Mouse (Mus musculus): ENCODE data around the gene Acads. TPM values are rescaled to one million over a fixed set of nuclear protein-coding genes. Genes with fewer than 3 reads are reported as not detected.
A peak's percentile ranks its signal among the peaks of the same experiment; 100 is the strongest.

Acads gene
- polyA plus RNA-seq, 1 experiment from 2014 or later = 30.1 TPM

DNA sequence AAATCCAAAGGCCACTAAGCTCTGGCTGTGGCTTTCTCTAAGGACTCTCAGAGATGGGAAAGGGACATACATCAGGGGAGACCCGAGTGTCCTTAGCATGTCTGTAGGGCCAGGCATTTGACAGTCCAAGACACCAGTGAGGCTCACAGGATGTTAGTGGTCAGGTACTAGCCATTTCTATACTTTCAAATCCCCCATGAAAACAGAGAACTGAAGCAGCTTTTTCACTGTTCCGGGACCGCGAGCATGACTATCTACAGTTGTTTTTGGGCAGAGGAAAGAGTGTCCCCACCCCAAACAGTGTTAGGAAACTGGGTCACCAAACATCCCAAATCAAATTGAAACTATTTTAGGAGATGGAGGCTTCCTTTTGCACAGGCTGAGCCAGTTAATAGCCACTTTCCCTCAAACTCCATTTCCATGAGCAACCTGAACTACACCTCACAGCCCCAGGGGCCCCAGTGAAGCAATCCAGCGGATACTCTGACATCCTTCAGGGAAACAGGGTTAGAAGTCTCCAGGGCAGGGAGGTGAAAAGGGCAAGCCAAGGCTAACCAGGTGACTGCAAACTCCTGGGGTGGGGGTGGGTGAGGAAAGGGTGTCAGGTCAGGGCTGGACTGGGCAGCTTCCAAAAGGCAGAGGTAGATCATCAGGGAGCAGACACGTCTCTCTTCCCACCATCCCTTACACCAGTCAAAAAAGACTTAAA, 14.4 kb upstream of the Acads start:
- H3K27ac ChIP-seq (ENCODE audit: low read depth, low read length) = no peak overlapping the region
- H3K4me1 ChIP-seq (replicated peaks; ENCODE audit: control insufficient read depth, insufficient read depth, low read length) = peaks cover 5% of the 10 kb centered on the region; the same call in 1 of the 2 replicates
- H3K9me3 ChIP-seq (ENCODE audit: control insufficient read depth, low read length) = no peaks in the 10 kb centered on the region
- WGBS = 62% methylated on average over 6 of the region's 6 CpGs
- no peak for DNase-seq (ENCODE audit: low spot score)
- no peaks in the 10 kb centered on the region for H3K27me3 ChIP-seq (ENCODE audit: control insufficient read depth, insufficient read depth, low read length)
- no peak for ATAC-seq (replicated peaks; ENCODE audit: low FRiP score)
- H3K36me3 ChIP-seq (ENCODE audit: control insufficient read depth, insufficient read depth, low read length) = peaks cover 2% of the 10 kb centered on the region; the same call in 1 of the 2 replicates
- peak overlapping the region; percentile 88 for H3K9ac ChIP-seq (ENCODE audit: low read length)
- H3K4me2 ChIP-seq (ENCODE audit: low read depth, low read length, severe bottlenecking) = peak overlapping the region; percentile 87
- peak overlapping the region; percentile 98 for H3K4me3 ChIP-seq (ENCODE audit: low read depth, low read length)

DNA sequence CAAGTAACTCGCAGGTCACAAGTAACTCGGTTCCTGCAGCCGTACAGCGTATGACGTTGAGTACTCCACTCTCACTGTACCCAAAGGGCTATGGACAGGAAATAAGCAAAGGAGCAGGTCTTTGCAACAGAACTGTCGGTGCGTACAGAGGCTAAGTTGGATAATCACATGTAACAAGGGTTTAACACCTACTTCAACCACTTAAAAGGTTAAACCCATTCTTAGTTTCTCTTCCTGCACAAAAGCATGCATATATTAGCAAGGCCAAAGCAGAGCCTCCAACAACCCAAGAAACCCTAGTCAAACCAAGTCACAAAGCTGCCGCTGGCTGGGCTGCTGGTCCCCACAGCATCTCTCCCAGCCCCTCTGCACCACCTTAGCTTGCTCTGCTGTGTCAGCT, 13.3 kb upstream of the Acads start:
- no peak for DNase-seq (ENCODE audit: low spot score)
- H3K9ac ChIP-seq (ENCODE audit: low read length) = no peak overlapping the region

DNA sequence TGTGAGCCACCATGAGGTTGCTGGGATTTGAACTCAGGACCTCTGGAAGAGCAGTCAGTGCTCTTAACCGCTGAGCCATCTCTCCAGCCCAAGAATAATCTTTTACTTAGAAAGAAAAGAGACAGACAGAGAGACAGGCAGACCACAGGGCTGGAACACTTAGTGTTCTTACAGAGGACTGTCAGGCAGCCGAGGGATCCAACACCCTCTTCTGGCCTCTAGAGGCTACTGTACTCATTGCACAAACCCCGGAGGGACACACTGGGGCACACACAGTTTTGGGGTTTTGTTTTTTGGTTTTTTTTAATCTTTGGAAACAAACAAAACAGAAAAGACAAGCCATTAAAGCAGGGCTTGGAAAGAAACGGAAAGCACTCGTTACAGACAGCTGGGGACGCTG, 10.2 kb upstream of the Acads start:
- Histone ChIP-seq H3K36me3 (ENCODE audit: control insufficient read depth, insufficient read depth, low read length) (peaks cover 7% of the 10 kb centered on the region; the same call in 1 of the 2 replicates), H3K4me3 (ENCODE audit: low read depth, low read length) (no peak overlapping the region), H3K4me2 (ENCODE audit: low read depth, low read length, severe bottlenecking) (no peak overlapping the region), H3K9ac (ENCODE audit: low read length) (no peak overlapping the region), H3K27me3 (ENCODE audit: control insufficient read depth, insufficient read depth, low read length) (no peaks in the 10 kb centered on the region), H3K4me1 (replicated peaks; ENCODE audit: control insufficient read depth, insufficient read depth, low read length) (peaks cover 5% of the 10 kb centered on the region; the same call in 1 of the 2 replicates), H3K27ac (ENCODE audit: low read depth, low read length) (no peak overlapping the region), H3K9me3 (ENCODE audit: control insufficient read depth, low read length) (no peaks in the 10 kb centered on the region)
- DNase-seq (ENCODE audit: low spot score) (no peak), ATAC-seq (replicated peaks; ENCODE audit: low FRiP score) (no peak)
- WGBS = 84% methylated on average over 6 of the region's 6 CpGs

More for the DNA sequence above, 13.3 kb upstream of the Acads start:
- H3K4me3 ChIP-seq (ENCODE audit: low read depth, low read length) = no peak overlapping the region
- H3K27ac ChIP-seq (ENCODE audit: low read depth, low read length) = no peak overlapping the region
- H3K9me3 ChIP-seq (ENCODE audit: control insufficient read depth, low read length) = no peaks in the 10 kb centered on the region
- 89% methylated on average over 8 of the region's 8 CpGs for WGBS
- no peak for ATAC-seq (replicated peaks; ENCODE audit: low FRiP score)
- peaks cover 7% of the 10 kb centered on the region; the same call in 1 of the 2 replicates for H3K36me3 ChIP-seq (ENCODE audit: control insufficient read depth, insufficient read depth, low read length)
- H3K27me3 ChIP-seq (ENCODE audit: control insufficient read depth, insufficient read depth, low read length) = no peaks in the 10 kb centered on the region
- H3K4me1 ChIP-seq (replicated peaks; ENCODE audit: control insufficient read depth, insufficient read depth, low read length) = peaks cover 5% of the 10 kb centered on the region; the same call in 1 of the 2 replicates
- 0 out of 2 replicates have a peak overlapping the region, but pooled peaks have one; percentile 15 for H3K4me2 ChIP-seq (ENCODE audit: low read depth, low read length, severe bottlenecking)

DNA sequence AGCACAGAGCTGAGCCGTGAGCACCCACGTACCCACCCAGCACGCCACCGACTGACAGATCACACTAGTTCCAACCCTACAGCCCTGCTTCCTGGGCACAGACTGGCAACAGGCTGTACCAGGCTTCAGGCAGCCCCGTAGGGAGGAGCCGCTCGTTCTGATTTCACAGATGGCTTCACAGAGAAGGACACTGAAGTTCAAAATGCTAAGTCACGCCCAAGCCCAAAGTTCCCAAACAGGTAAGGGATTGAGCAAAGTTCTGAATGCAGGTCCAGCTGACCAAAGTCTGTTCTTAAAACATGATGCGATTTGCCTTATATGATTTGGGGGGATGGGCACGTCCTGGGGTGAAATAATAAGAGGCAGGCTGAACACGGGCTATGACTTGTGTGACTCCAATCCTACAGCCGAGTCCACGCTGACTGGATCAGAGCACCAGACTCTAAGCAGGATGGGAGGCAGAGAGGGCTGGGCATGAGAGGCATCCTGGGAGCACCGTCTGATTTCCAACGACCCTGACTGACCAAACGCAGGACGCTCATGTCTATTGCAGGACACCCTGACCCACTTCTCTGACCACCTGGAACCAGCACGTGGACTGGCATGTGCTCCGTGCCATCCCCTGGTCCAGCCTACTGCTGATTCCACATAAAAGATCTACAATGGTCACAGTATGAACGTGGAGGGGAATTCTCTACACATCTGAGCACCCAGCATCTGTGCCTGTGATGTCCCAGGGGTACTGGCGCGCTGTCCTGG, 8.5 kb upstream of the Acads start:
- Histone ChIP-seq H3K36me3 (ENCODE audit: control insufficient read depth, insufficient read depth, low read length) (peaks cover 7% of the 10 kb centered on the region; the same call in 1 of the 2 replicates), H3K4me2 (ENCODE audit: low read depth, low read length, severe bottlenecking) (no peak overlapping the region), H3K27ac (ENCODE audit: low read depth, low read length) (no peak overlapping the region)

DNA sequence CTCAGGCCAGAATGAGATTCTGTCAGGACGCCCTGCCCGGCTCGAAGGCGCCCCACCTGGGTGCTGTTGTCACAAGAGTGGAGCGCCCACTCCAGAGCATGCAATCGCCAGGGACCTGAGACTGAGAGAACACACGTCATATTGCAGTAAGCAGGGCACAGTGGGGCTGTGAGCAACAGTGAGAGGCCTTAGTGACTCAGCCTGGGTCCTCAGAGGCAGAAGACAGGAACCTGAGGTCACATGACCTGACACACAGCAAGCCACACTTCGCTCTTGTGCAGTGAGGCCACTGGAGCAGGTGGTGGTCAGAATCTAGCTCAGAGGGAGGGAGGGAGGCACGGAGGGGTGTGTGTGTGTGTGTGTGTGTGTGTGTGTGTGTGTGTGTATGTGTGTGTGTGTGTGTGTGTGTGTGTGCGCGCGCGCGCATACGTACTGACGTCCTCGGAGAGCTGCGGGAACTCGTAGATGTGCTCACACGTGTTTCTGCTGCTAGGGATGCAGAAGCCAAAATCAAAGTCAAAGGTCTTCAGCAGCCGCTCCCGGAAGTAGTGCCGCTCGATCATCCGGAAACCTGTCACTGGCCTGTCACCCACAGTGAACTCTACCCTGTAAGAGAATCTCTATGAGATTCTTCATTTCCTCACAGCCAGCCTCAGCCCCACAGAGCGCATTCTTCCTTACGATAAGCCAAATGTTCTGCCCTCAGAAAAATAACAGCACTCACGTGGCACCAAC, 7.6 kb upstream of the Acads start:
- 91% methylated on average over 28 of the region's 28 CpGs for WGBS
- H3K9ac ChIP-seq (ENCODE audit: low read length) = no peak overlapping the region
- H3K9me3 ChIP-seq (ENCODE audit: control insufficient read depth, low read length) = no peaks in the 10 kb centered on the region
- ATAC-seq (replicated peaks; ENCODE audit: low FRiP score) (no peak), DNase-seq (ENCODE audit: low spot score) (no peak)
- no peak overlapping the region for H3K4me3 ChIP-seq (ENCODE audit: low read depth, low read length)
- no peaks in the 10 kb centered on the region for H3K27me3 ChIP-seq (ENCODE audit: control insufficient read depth, insufficient read depth, low read length)
- no peaks in the 10 kb centered on the region for H3K4me1 ChIP-seq (replicated peaks; ENCODE audit: control insufficient read depth, insufficient read depth, low read length)
- no peak overlapping the region for H3K27ac ChIP-seq (ENCODE audit: low read depth, low read length)
- peaks cover 7% of the 10 kb centered on the region; the same call in 1 of the 2 replicates for H3K36me3 ChIP-seq (ENCODE audit: control insufficient read depth, insufficient read depth, low read length)
- no peak overlapping the region for H3K4me2 ChIP-seq (ENCODE audit: low read depth, low read length, severe bottlenecking)

More for the DNA sequence above, 8.5 kb upstream of the Acads start:
- no peaks in the 10 kb centered on the region for H3K9me3 ChIP-seq (ENCODE audit: control insufficient read depth, low read length)
- no peak overlapping the region for H3K4me3 ChIP-seq (ENCODE audit: low read depth, low read length)
- WGBS = 93% methylated on average over 22 of the region's 22 CpGs
- no peak overlapping the region for H3K9ac ChIP-seq (ENCODE audit: low read length)
- no peaks in the 10 kb centered on the region for H3K27me3 ChIP-seq (ENCODE audit: control insufficient read depth, insufficient read depth, low read length)
- H3K4me1 ChIP-seq (replicated peaks; ENCODE audit: control insufficient read depth, insufficient read depth, low read length) = no peaks in the 10 kb centered on the region; the same call in 1 of the 2 replicates
- DNase-seq (ENCODE audit: low spot score) (no peak), ATAC-seq (replicated peaks; ENCODE audit: low FRiP score) (no peak)

DNA sequence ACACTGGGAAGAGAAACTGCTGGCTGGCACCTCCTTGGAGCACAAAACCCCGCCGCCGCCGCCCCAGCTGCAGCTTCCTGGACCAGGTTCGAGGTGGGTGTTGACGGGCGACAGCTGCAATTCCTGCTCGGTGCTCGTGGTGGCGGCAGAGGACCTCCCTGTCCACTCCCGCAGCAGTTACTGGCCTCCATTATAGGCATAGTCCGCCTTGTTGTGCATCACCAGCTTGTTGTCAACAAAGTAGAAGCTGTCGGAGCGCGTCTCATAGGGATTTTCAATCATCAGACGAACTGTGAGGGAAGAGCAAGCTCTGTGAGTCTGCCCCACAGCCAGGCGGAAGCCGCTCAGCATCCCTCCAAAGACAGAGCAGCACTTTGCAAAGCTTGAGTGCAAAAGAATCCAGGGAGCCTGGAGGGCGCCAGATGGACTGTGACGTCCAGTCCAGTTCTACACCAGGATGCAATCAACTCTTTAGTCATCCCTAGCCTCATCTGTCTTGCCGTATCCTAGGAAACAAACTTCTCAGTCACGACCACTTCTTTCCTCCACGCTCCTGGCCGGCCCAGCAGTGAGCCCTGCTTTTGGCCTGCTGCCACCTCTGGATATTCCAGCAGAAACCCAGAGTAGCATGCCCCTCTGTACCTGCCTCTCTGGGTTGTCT, 6.2 kb upstream of the Acads start:
- 39% methylated on average over 24 of the region's 24 CpGs for WGBS
- Histone ChIP-seq H3K27ac (ENCODE audit: low read depth, low read length) (no peak overlapping the region), H3K4me3 (ENCODE audit: low read depth, low read length) (no peak overlapping the region)

DNA sequence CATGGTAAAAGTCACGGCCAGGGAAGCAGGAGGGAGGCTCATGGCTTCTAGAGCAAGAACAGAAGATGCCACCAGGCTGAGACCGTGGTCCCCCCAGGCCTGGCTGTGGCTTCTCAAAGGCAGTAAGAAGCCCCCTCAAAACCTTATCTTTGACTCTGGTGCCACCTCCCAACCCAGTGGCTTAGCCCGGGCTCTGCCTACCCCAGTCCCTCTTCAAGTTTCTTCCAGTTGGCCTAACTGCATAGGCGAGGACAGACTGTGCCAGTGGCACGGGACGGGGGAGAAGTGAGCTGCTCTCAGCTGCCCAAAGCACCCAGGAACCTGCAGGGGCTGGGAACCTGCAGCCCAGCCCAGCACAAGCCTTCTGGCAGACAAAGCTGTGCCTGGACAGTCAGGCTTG, 5.5 kb upstream of the Acads start:
- no peak overlapping the region for H3K27ac ChIP-seq (ENCODE audit: low read depth, low read length)
- H3K4me2 ChIP-seq (ENCODE audit: low read depth, low read length, severe bottlenecking) = no peak overlapping the region
- DNase-seq (ENCODE audit: low spot score) = no peak
- no peak overlapping the region for H3K9ac ChIP-seq (ENCODE audit: low read length)
- no peak overlapping the region for H3K4me3 ChIP-seq (ENCODE audit: low read depth, low read length)
- 98% methylated on average over 6 of the region's 6 CpGs for WGBS
- no peaks in the 10 kb centered on the region for H3K4me1 ChIP-seq (replicated peaks; ENCODE audit: control insufficient read depth, insufficient read depth, low read length)
- no peaks in the 10 kb centered on the region for H3K9me3 ChIP-seq (ENCODE audit: control insufficient read depth, low read length)
- H3K27me3 ChIP-seq (ENCODE audit: control insufficient read depth, insufficient read depth, low read length) = no peaks in the 10 kb centered on the region
- peaks cover 7% of the 10 kb centered on the region; the same call in 1 of the 2 replicates for H3K36me3 ChIP-seq (ENCODE audit: control insufficient read depth, insufficient read depth, low read length)
- ATAC-seq (replicated peaks; ENCODE audit: low FRiP score) = no peak

More for the DNA sequence above, 6.2 kb upstream of the Acads start:
- ATAC-seq (replicated peaks; ENCODE audit: low FRiP score) = peak; percentile 58
- H3K9ac ChIP-seq (ENCODE audit: low read length) = no peak overlapping the region
- peak; percentile 89 for DNase-seq (ENCODE audit: low spot score)
- H3K27me3 ChIP-seq (ENCODE audit: control insufficient read depth, insufficient read depth, low read length) = no peaks in the 10 kb centered on the region
- H3K4me2 ChIP-seq (ENCODE audit: low read depth, low read length, severe bottlenecking) = no peak overlapping the region
- peaks cover 7% of the 10 kb centered on the region; the same call in 1 of the 2 replicates for H3K36me3 ChIP-seq (ENCODE audit: control insufficient read depth, insufficient read depth, low read length)
- no peaks in the 10 kb centered on the region for H3K9me3 ChIP-seq (ENCODE audit: control insufficient read depth, low read length)
- no peaks in the 10 kb centered on the region for H3K4me1 ChIP-seq (replicated peaks; ENCODE audit: control insufficient read depth, insufficient read depth, low read length)

DNA sequence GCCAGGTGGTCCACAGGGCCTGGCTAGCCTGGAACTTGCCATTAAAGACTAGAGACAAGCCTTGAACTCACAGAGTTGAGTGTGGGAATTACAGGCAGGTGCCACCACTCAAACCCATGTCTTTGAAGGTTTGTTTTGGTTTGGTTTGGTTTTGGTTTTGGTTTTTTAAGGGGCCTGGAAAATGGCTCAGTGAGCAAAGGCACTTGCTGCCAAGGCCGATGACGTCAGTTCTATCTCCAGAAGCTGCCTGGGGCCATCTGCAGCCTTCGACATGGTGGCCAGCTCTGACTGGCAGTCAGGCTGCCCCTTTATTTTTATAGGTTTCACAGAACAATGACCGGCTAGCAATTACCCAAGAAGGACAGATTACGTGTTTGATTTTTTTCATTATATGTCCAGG, 1.8 kb upstream of the Acads start:
- Histone ChIP-seq H3K9me3 (ENCODE audit: control insufficient read depth, low read length) (no peaks in the 10 kb centered on the region), H3K36me3 (ENCODE audit: control insufficient read depth, insufficient read depth, low read length) (no peaks in the 10 kb centered on the region; the same call in 1 of the 2 replicates), H3K27ac (ENCODE audit: low read depth, low read length) (no peak overlapping the region), H3K9ac (ENCODE audit: low read length) (no peak overlapping the region), H3K4me1 (replicated peaks; ENCODE audit: control insufficient read depth, insufficient read depth, low read length) (no peaks in the 10 kb centered on the region), H3K27me3 (ENCODE audit: control insufficient read depth, insufficient read depth, low read length) (no peaks in the 10 kb centered on the region), H3K4me2 (ENCODE audit: low read depth, low read length, severe bottlenecking) (no peak overlapping the region), H3K4me3 (ENCODE audit: low read depth, low read length) (no peak overlapping the region)
- no peak for ATAC-seq (replicated peaks; ENCODE audit: low FRiP score)
- no peak for DNase-seq (ENCODE audit: low spot score)
- WGBS = 78% methylated on average over 5 of the region's 5 CpGs

All from forebrain, embryonic 11.5 days (tissue).